Mouse (Mus musculus): ENCODE results near the gene Cog8.

GRCm38 (mm10) chr8:107100635-107101034 is 44.1 kb upstream of the Cog8 start:
- TF ChIP-seq GATA1 (IDR thresholded peaks at IDR 0.05; ENCODE audit: borderline replicate concordance, low read length) (no peak), FLI1 (IDR thresholded peaks at IDR 0.05; ENCODE audit: low read length) (no peak)
